Mouse (Mus musculus): ENCODE results near the gene Camta1. TPM values are rescaled to one million over a fixed set of nuclear protein-coding genes. Genes with fewer than 3 reads are reported as not detected.

Camta1 gene
- polyA plus RNA-seq, 1 experiment from 2014 or later = 61.9 TPM

DNA sequence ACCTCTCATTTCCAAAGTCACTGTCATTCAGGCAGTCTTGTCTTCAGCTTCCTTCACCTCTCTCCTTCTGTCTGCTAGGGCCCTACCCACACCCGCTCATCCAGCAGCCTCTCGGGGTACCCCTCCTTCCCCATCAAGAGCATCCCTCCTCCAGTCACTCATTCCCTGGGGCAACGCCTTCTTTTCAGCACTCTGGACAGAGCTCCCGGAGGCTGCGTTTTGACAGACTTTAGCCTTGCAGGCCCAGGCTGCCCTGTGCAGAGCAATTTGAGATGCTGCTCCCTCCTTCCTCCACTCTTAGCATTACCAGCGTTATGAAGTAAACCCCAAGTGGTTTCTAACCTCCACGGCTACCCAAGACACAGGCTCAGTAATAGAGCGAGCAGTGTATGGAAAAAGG is 675.2 kb downstream of the Camta1 start:
- TF ChIP-seq CTCF (IDR thresholded peaks at IDR 0.05; ENCODE audit: low read depth) (no peak), EP300 (optimal IDR thresholded peaks at IDR 0.05) (no peak)
- 8% methylated on average over 8 of the region's 8 CpGs for WGBS
- Histone ChIP-seq H3K4me3 (ENCODE audit: low read depth, low read length) (no peak overlapping the region), H3K9me3 (ENCODE audit: control insufficient read depth, low read length) (no peaks in the 10 kb centered on the region), H3K9ac (ENCODE audit: low read length) (no peak overlapping the region), H3K27ac (replicated peaks) (no peak overlapping the region), H3K36me3 (ENCODE audit: control insufficient read depth, insufficient read depth, low read length) (no peaks in the 10 kb centered on the region), H3K27me3 (ENCODE audit: control insufficient read depth, insufficient read depth, low read length) (no peaks in the 10 kb centered on the region), H3K4me1 (replicated peaks; ENCODE audit: control insufficient read depth, insufficient read depth) (no peaks in the 10 kb centered on the region), H3K4me2 (replicated peaks; ENCODE audit: low read depth) (no peak overlapping the region)
- peak; percentile 56; the same call in 1 of the 2 replicates for ATAC-seq (ENCODE audit: low FRiP score, low TSS enrichment)
- DNase-seq (ENCODE audit: low spot score) = peak; percentile 83

DNA sequence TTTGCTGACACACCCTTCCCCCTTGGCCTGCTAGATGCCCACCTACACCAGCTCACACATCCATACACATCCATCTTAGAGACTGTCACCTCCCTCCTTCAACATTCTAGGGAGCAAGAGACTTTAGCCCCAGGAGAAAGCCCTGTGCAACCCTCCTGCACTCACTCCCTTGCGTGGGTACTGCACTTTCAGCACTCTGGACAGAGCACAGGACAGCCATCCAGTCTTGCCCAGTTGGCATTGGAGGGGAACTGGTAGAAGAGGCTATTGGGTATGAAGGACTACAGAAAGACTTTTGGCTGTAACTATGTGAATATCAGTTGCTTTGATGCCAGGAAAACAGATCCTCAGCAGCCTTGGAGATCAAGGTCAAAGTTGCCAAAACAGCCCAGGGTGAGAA is 675.9 kb downstream of the Camta1 start:
- H3K9me3 ChIP-seq (ENCODE audit: control insufficient read depth, low read length) = no peaks in the 10 kb centered on the region
- H3K27ac ChIP-seq (replicated peaks) = no peak overlapping the region
- no peak overlapping the region for H3K9ac ChIP-seq (ENCODE audit: low read length)
- no peak overlapping the region for H3K4me3 ChIP-seq (ENCODE audit: low read depth, low read length)
- no peak for ATAC-seq (ENCODE audit: low FRiP score, low TSS enrichment)
- TF ChIP-seq EP300 (optimal IDR thresholded peaks at IDR 0.05) = no peak
- TF ChIP-seq CTCF (IDR thresholded peaks at IDR 0.05; ENCODE audit: low read depth) = no peak
- DNase-seq (ENCODE audit: low spot score) = peak; percentile 41
- no peak overlapping the region for H3K4me2 ChIP-seq (replicated peaks; ENCODE audit: low read depth)
- WGBS = 10% methylated on average over 1 of the region's 1 CpGs
- no peaks in the 10 kb centered on the region for H3K36me3 ChIP-seq (ENCODE audit: control insufficient read depth, insufficient read depth, low read length)
- H3K4me1 ChIP-seq (replicated peaks; ENCODE audit: control insufficient read depth, insufficient read depth) = no peaks in the 10 kb centered on the region
- H3K27me3 ChIP-seq (ENCODE audit: control insufficient read depth, insufficient read depth, low read length) = no peaks in the 10 kb centered on the region

DNA sequence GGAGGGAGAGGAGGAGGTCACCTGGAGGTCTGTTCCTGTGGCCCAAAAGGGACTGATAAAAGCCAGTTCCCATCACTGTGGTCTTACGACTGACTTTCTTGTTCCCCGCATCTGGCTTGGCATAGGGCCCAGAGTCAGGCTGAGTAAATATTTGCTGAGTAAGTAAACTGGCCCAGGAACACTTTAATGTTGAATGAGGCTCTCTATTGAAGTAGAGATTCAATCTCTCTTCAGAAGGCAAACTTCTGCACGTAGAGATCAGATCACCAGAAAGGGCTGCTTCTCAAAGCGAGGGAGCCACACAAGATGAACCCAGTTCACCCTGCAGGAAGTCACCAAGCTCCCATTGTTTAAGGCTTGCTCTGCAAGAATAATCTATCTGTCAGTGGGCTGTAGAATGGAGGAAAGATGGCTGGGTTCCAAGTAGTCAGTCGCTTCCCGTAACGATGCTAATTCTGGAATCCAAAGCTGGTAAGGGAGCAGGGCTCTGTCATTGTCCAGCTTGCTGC is 681.2 kb downstream of the Camta1 start:
- H3K4me1 ChIP-seq (replicated peaks; ENCODE audit: control insufficient read depth, insufficient read depth) = no peaks in the 10 kb centered on the region
- DNase-seq (ENCODE audit: low spot score) = peak; percentile 76
- H3K9me3 ChIP-seq (ENCODE audit: control insufficient read depth, low read length) = no peaks in the 10 kb centered on the region
- ATAC-seq (ENCODE audit: low FRiP score, low TSS enrichment) = 0 out of 2 replicates have a peak, but pooled peaks have one; percentile 38
- no peak overlapping the region for H3K4me2 ChIP-seq (replicated peaks; ENCODE audit: low read depth)
- no peak overlapping the region for H3K27ac ChIP-seq (replicated peaks)
- no peak overlapping the region for H3K4me3 ChIP-seq (ENCODE audit: low read depth, low read length)
- WGBS = 8% methylated on average over 7 of the region's 7 CpGs
- no peak overlapping the region for H3K9ac ChIP-seq (ENCODE audit: low read length)
- H3K36me3 ChIP-seq (ENCODE audit: control insufficient read depth, insufficient read depth, low read length) = no peaks in the 10 kb centered on the region
- no peak for TF ChIP-seq CTCF (IDR thresholded peaks at IDR 0.05; ENCODE audit: low read depth)
- no peak for TF ChIP-seq EP300 (optimal IDR thresholded peaks at IDR 0.05)
- H3K27me3 ChIP-seq (ENCODE audit: control insufficient read depth, insufficient read depth, low read length) = no peaks in the 10 kb centered on the region

DNA sequence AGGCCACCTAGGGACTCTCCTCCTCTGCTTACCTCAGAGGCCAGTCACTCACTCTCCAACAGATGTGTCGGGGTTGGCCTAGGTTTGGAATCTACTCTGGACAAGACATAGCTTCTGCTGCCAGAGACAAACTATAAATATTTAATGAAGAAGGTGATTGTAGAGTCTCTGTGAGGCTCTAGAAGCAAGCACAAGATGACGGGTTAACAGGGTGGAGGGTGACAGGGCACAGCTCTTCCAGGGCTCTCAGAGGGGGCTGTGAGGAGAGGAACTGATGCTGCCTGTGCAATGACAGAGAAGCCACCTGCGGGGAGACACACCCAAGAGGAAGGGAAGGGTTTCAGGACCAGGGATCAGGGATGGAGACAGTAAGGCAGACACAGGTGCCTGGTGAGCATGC is 682.0 kb downstream of the Camta1 start:
- no peak overlapping the region for H3K27ac ChIP-seq (replicated peaks)
- H3K9me3 ChIP-seq (ENCODE audit: control insufficient read depth, low read length) = no peaks in the 10 kb centered on the region
- H3K4me1 ChIP-seq (replicated peaks; ENCODE audit: control insufficient read depth, insufficient read depth) = no peaks in the 10 kb centered on the region
- no peaks in the 10 kb centered on the region for H3K27me3 ChIP-seq (ENCODE audit: control insufficient read depth, insufficient read depth, low read length)
- DNase-seq (ENCODE audit: low spot score) (no peak), ATAC-seq (ENCODE audit: low FRiP score, low TSS enrichment) (no peak)
- 22% methylated on average over 3 of the region's 3 CpGs for WGBS
- H3K9ac ChIP-seq (ENCODE audit: low read length) = no peak overlapping the region
- no peak overlapping the region for H3K4me3 ChIP-seq (ENCODE audit: low read depth, low read length)
- H3K4me2 ChIP-seq (replicated peaks; ENCODE audit: low read depth) = no peak overlapping the region
- no peaks in the 10 kb centered on the region for H3K36me3 ChIP-seq (ENCODE audit: control insufficient read depth, insufficient read depth, low read length)
- TF ChIP-seq EP300 (optimal IDR thresholded peaks at IDR 0.05) (no peak), CTCF (IDR thresholded peaks at IDR 0.05; ENCODE audit: low read depth) (no peak)

DNA sequence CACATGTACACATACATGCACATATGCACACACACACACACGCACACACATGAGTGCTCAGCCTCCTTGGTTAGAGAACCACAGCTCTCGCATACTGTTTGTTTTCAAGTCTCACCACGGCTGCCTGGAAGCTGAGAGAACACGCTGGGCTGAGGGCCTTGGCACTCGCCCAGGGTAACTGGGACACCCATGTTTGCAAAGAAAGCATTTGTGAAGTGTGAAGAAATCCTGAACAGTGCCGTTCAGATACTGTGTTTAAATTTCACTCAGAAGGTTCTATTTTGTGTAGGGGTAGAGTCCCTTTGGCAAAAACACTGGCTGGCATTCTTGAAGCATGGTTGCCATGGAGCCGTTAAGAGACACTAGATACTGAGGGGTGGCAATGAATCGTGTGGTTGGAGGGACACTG is 682.7 kb downstream of the Camta1 start:
- H3K4me3 ChIP-seq (ENCODE audit: low read depth, low read length) = no peak overlapping the region
- no peak overlapping the region for H3K9ac ChIP-seq (ENCODE audit: low read length)
- no peak overlapping the region for H3K4me2 ChIP-seq (replicated peaks; ENCODE audit: low read depth)
- no peak for ATAC-seq (ENCODE audit: low FRiP score, low TSS enrichment)
- no peaks in the 10 kb centered on the region for H3K36me3 ChIP-seq (ENCODE audit: control insufficient read depth, insufficient read depth, low read length)
- WGBS = 28% methylated on average over 8 of the region's 8 CpGs
- no peaks in the 10 kb centered on the region for H3K9me3 ChIP-seq (ENCODE audit: control insufficient read depth, low read length)
- DNase-seq (ENCODE audit: low spot score) = peak; percentile 47
- no peaks in the 10 kb centered on the region for H3K4me1 ChIP-seq (replicated peaks; ENCODE audit: control insufficient read depth, insufficient read depth)
- no peak overlapping the region for H3K27ac ChIP-seq (replicated peaks)
- H3K27me3 ChIP-seq (ENCODE audit: control insufficient read depth, insufficient read depth, low read length) = no peaks in the 10 kb centered on the region
- TF ChIP-seq CTCF (IDR thresholded peaks at IDR 0.05; ENCODE audit: low read depth) = no peak
- no peak for TF ChIP-seq EP300 (optimal IDR thresholded peaks at IDR 0.05)

DNA sequence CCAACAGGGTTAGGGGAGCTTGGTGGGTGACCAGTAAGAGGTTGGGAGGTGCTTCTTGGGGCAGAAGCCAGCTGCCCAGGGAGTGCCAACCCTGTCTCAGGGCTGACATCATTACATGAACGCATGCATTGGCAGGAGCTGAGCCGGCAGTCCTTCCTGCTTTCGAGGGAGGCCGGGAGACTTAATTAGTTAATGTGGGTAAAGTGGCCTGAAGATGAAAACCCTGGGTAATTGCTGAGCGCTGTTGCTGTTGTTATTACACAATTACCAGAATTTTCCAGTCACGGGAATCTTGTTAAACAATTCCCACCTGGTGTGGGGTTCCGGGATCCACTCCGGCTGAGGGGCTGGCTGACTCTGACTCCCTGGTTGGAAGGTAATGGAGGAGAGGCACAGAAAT is 689.1 kb downstream of the Camta1 start:
- DNase-seq (ENCODE audit: low spot score) = no peak
- TF ChIP-seq CTCF (IDR thresholded peaks at IDR 0.05; ENCODE audit: low read depth) = no peak
- TF ChIP-seq EP300 (optimal IDR thresholded peaks at IDR 0.05) = no peak
- WGBS = 63% methylated on average over 8 of the region's 8 CpGs
- H3K27me3 ChIP-seq (ENCODE audit: control insufficient read depth, insufficient read depth, low read length) = no peaks in the 10 kb centered on the region
- H3K27ac ChIP-seq (replicated peaks) = no peak overlapping the region
- ATAC-seq (ENCODE audit: low FRiP score, low TSS enrichment) = no peak
- H3K36me3 ChIP-seq (ENCODE audit: control insufficient read depth, insufficient read depth, low read length) = no peaks in the 10 kb centered on the region
- H3K9me3 ChIP-seq (ENCODE audit: control insufficient read depth, low read length) = no peaks in the 10 kb centered on the region
- H3K4me1 ChIP-seq (replicated peaks; ENCODE audit: control insufficient read depth, insufficient read depth) = no peaks in the 10 kb centered on the region
- H3K9ac ChIP-seq (ENCODE audit: low read length) = no peak overlapping the region
- H3K4me3 ChIP-seq (ENCODE audit: low read depth, low read length) = no peak overlapping the region
- H3K4me2 ChIP-seq (replicated peaks; ENCODE audit: low read depth) = no peak overlapping the region

Data from stomach, postnatal 0 days (tissue).